Mouse (Mus musculus) ES-E14 (cell line): Measurements from ENCODE around the gene Elf4.

Experiments
- HCFC1 ChIP-seq: IDR thresholded peaks from 2 replicates; pipeline ENCODE4 v1.6.1; 2012; ENCODE audit warnings: low read length, inconsistent platforms, borderline replicate concordance; ENCODE audit not compliant: insufficient read depth
- MAFK ChIP-seq: IDR thresholded peaks from 2 replicates; pipeline ENCODE4 v1.6.1; 2014; ENCODE audit warnings: mild to moderate bottlenecking, low read depth, low read length, inconsistent platforms; ENCODE audit not compliant: insufficient read depth

DNA sequence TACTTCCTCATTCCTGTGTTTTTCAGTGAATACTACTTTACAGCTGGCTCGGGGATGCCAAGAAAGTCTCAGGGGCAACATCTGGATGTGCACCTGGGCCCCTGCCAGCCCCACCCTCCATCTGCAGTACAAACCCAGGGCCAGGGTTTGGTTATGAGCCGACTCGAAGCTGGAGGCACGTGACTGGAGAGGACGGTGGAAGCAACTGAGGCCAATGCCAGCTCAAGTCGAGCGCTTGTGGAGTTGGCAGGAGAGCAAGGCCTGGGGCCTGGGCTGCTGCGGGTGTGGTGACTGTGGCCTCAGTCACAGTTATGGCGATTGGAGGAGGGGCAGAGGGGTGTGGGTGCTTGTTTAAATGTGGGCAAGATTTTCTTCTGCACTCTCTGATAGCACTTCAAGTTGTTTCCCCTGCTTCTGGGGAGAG lies 27.4 kb downstream of the Elf4 start:
- TF ChIP-seq MAFK (no peak), HCFC1 (no peak)
